Mouse (Mus musculus) G1E (cell line): ENCODE results near the gene Dnaaf3. TPM values are rescaled to one million over a fixed set of nuclear protein-coding genes. Genes with fewer than 3 reads are reported as not detected.

Experiments used
- ATAC-seq: 2 replicates; pipeline ENCODE4 v1.8.0; 2016; ENCODE audit warnings: mild to moderate bottlenecking; ENCODE audit not compliant: insufficient number of reproducible peaks, poor library complexity, low FRiP score, severe bottlenecking; ENCODE audit errors: extremely low read depth
- DNase-seq: peaks from one replicate; pipeline ENCODE4 v3.0.0; 2012; ENCODE audit warnings: low spot score
- H3K27me3 ChIP-seq: 2 replicates; pipeline ENCODE4 v1.6.1; 2012; ENCODE audit warnings: mild to moderate bottlenecking, low read length, inconsistent platforms; ENCODE audit not compliant: insufficient read depth
- H3K36me3 ChIP-seq: replicated peaks from 2 replicates; pipeline ENCODE3; 2012; ENCODE audit warnings: mild to moderate bottlenecking, inconsistent platforms
- H3K4me1 ChIP-seq: 2 replicates; pipeline ENCODE4 v1.6.1; 2012; ENCODE audit warnings: low read depth, low read length, inconsistent platforms, mixed read lengths; ENCODE audit not compliant: insufficient read depth
- H3K4me3 ChIP-seq: 2 replicates; pipeline ENCODE4 v1.5.1; 2012; ENCODE audit warnings: low read depth, mild to moderate bottlenecking, inconsistent platforms, low read length, moderate library complexity, mixed read lengths
- H3K9me3 ChIP-seq: replicated peaks from 2 replicates; pipeline ENCODE4 v1.6.1; 2012; ENCODE audit warnings: inconsistent platforms
- CTCF ChIP-seq: IDR thresholded peaks from 2 replicates; pipeline ENCODE4 v1.5.1; 2012; ENCODE audit warnings: low read depth, low read length, inconsistent platforms, mixed read lengths
- GATA1 ChIP-seq: IDR thresholded peaks from 2 replicates; pipeline ENCODE4 v1.6.1; 2012; ENCODE audit warnings: borderline replicate concordance, low read length, inconsistent platforms, mixed read lengths
- GATA2 ChIP-seq: IDR thresholded peaks from 2 replicates; pipeline ENCODE4 v1.6.1; 2012; ENCODE audit warnings: low read depth, low read length, inconsistent platforms, borderline replicate concordance
- POLR2AphosphoS5 ChIP-seq: IDR thresholded peaks from 2 replicates; pipeline ENCODE4 v1.6.1; 2012; ENCODE audit warnings: low read depth, low read length, inconsistent platforms; ENCODE audit not compliant: insufficient replicate concordance
- TAL1 ChIP-seq: conservative IDR thresholded peaks from 2 replicates; pipeline ENCODE4 v1.6.1; 2012; ENCODE audit warnings: low read depth, low read length, inconsistent platforms, mixed read lengths
- polyA plus RNA-seq: library from polyadenylated mRNA; stranded (reverse); fragments of >175 nt; gene quantifications from 2 replicates; pipeline ENCODE4 v1.2.3, GENCODE M21; 2012
- total RNA-seq, 2 experiments: library from RNA; stranded (forward) in 1 of 2; stranded (reverse) in 1 of 2; fragments of 200-1000 nt in 1 of 2; fragments of >200 nt in 1 of 2; fragmentation: Nextera tagmentation in 1 of 2; gene quantifications; 2 replicates each; pipeline ENCODE4 v1.2.3; 2014 to 2017

Gene Dnaaf3
- total and polyA plus RNA-seq, 3 experiments, result not detected

DNA sequence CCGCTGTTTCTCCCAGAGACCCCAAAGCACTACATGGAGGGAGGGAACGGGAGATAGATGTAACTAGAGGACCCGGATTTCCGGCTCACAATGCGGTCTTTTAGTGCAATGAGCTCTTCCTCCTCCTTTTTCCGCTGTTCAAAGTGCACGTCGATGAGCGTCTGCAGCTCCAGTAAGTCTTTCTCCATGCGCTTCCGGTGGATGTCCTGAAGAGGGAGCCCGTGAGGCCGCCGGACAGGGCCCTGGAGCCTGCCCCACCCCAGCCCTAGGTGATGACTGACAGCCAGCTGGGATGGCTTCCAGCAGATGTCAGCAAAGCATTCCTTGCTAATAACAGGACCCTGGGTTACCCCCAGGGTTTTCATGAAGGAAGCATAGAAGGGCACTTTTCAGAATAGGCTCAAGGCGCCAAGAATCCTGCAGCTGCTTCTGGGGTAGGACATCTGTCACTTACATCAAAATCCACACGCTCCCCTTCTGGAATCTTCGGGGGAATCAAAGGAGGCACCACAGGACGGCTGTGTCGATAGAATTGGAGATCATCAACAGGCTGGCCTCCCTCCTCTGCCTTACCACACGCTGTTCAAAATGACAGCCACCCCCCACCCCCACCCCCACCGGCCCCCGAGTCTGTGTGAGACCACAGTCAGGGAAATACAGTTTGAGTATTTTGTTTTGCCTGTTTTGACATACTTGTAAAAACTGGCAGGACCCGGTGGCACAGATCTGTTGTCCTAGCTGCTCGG lies 22.2 kb downstream of the Dnaaf3 start:
- Histone ChIP-seq H3K9me3 (no peaks in the 10 kb centered on the region; the same call in 1 of the 2 replicates), H3K36me3 (no peaks in the 10 kb centered on the region), H3K27me3 (peaks cover 21% of the 10 kb centered on the region), H3K4me3 (no peak overlapping the region), H3K4me1 (peaks cover 40% of the 10 kb centered on the region)
- DNase-seq, result peak; percentile 81
- 0 out of 2 replicates have a peak, but pooled peaks have one; percentile 43 for ATAC-seq
- TF ChIP-seq GATA1 (no peak), CTCF (peak; percentile 71), POLR2AphosphoS5 (no peak), GATA2 (no peak), TAL1 (no peak)

DNA sequence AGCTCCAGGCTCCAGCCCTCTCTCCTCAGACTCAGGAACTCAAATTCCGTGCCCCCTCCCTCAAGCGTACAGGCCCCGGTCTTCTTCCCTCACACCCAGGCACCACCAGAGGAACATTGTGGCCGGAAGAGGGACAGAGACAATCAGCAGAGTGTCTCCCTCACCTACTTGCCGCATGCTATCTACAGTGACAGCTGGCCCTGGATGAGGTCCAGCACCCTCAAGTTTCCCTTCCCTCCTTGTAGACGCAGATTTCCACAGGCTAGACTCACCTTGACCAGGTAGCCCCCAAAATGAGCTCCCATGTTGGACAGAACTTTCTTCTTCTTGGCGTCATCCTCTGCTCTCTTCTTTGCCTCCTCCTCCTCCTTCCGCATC lies 23.5 kb downstream of the Dnaaf3 start:
- ATAC-seq, result no peak
- Histone ChIP-seq H3K4me1 (peaks cover 53% of the 10 kb centered on the region), H3K4me3 (no peak overlapping the region)

DNA sequence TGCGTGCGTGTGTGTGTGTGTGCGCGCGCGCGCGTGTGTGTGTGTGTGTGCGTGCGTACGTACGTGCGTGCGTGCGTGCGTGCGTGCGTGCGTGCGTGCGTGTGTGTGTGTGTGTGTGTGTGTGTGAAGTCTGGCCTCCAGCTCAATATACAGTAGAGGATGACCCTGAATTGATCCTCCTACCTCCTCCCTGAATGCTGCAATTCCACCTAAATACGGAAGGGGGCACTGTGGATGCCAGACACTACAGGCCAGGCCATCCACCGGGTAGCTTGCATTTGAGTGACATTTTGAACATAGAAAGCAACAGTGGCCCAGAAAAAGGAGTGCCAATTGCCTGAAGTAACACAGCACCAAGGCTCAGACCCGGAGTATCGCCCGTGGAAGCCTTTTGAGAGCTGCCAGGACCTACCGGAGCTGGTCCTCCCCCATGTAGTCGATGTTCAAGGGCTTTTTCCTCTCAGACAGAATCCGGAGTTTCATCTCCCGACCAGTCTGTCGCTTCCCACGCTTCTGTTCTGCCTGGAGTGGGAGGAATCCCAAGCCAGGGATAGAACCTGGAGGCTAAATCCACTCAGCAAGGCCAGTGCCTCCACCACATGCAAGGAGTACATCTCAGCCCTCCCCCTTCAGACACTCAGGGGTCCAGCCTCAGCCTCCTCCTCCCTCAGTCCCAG lies 24.1 kb downstream of the Dnaaf3 start:
- ATAC-seq, result no peak
- Histone ChIP-seq H3K4me3 (no peak overlapping the region), H3K27me3 (peaks cover 12% of the 10 kb centered on the region; the same call in 1 of the 2 replicates), H3K9me3 (no peaks in the 10 kb centered on the region; the same call in 1 of the 2 replicates), H3K4me1 (peaks cover 53% of the 10 kb centered on the region), H3K36me3 (no peaks in the 10 kb centered on the region)
- no peak for DNase-seq
- TF ChIP-seq TAL1, result no peak

More for the DNA sequence above, 23.5 kb downstream of the Dnaaf3 start:
- H3K9me3 ChIP-seq, result no peaks in the 10 kb centered on the region; the same call in 1 of the 2 replicates
- H3K27me3 ChIP-seq, result peaks cover 12% of the 10 kb centered on the region
- DNase-seq, result no peak
- H3K36me3 ChIP-seq, result no peaks in the 10 kb centered on the region
- TF ChIP-seq POLR2AphosphoS5 (no peak), GATA2 (no peak), CTCF (no peak), TAL1 (no peak), GATA1 (no peak)

DNA sequence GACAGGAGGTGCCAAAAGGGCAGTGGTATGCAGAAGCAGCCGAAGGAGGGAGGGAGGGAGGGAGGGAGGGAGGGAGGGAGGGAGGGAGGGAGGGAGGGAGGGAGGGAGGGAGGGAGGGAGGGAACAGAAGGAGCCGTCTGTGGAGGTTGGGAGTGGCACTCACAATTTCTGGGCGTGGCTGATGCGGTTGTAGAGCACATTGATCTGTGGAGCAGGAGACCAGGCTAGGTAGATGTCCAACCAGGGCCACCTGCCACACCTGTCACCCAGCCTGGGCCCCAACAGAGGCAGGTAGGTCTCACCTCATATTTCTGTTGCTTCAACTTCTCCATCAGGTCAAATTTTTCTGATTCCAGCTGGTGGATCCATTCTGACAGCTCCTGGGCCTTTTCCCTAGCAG lies 25.0 kb downstream of the Dnaaf3 start:
- peaks cover 12% of the 10 kb centered on the region; the same call in 1 of the 2 replicates for H3K27me3 ChIP-seq
- H3K36me3 ChIP-seq, result no peaks in the 10 kb centered on the region
- no peak overlapping the region for H3K4me3 ChIP-seq
- no peaks in the 10 kb centered on the region; the same call in 1 of the 2 replicates for H3K9me3 ChIP-seq
- H3K4me1 ChIP-seq, result peaks cover 60% of the 10 kb centered on the region
- ATAC-seq, result no peak
- TF ChIP-seq TAL1 (no peak), GATA2 (no peak)
- peak; percentile 48 for DNase-seq

DNA sequence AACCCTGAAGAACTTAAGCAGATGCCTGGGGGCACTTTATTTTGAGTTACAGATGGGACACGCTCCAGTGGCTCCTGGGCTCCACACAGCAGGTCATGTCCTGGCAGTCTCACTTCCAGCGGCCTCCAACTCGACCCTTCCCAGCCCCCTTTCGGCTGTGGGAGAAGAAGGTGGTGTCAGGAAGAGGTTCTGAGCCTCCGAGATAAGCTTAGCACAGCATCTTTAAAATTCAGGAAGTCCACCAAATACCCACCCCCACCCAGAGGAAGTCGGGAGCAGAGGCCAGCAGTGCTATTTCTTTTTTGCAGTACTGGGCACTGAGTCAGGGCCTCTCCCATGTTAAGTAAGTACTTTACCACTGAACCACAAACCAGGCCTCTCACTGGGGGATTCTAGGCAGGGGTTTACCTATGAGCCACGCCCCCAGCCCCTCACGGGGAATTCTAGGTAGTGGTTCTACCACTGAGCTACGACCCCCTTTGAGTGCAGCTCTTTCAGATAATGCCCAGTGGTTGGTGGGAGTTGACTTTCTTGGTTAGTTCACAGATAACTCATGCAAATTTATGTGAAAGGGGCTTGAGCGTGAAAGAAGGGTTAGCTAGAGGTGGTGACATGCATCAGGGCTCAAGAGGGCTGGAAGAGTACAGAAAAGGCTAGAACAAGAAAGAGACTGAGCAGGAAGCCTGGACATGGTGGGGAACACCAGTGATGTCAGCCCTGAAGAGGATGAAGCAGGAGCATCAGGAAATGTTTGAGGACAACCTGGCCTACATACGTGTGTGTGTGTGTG lies 27.4 kb downstream of the Dnaaf3 start:
- DNase-seq (peak; percentile 81), ATAC-seq (peak; percentile 52)
- Histone ChIP-seq H3K4me1 (peaks cover 66% of the 10 kb centered on the region), H3K27me3 (no peaks in the 10 kb centered on the region), H3K36me3 (peaks cover 4% of the 10 kb centered on the region), H3K4me3 (peak overlapping the region; percentile 55; the same call in 1 of the 2 replicates), H3K9me3 (no peaks in the 10 kb centered on the region; the same call in 1 of the 2 replicates)
- TF ChIP-seq TAL1, result peak; percentile 50; the same call in 1 of the 2 replicates
- no peak for TF ChIP-seq CTCF
- no peak for TF ChIP-seq GATA1
- TF ChIP-seq POLR2AphosphoS5, result no peak
- no peak for TF ChIP-seq GATA2

DNA sequence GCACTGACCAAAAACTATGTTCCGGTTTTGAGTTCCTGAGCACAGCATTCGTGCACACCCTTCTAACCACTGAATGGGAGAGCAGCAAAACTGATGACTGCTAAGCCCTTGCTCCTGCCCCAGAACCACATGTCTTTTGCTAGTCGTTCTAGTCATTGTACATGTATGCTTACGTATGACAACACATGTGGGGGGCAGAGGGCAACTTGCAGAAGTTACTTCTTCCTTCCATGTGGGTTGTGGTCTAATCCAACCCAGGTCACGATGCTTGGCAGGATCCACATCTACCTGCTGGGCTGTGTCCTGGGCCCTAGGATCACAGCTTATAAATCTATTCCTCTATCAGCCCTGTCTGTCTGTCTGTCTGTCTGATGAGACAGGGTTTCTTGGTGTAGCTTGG lies 28.4 kb downstream of the Dnaaf3 start:
- no peak overlapping the region; the same call in 1 of the 2 replicates for H3K4me3 ChIP-seq
- no peak for ATAC-seq
- H3K4me1 ChIP-seq, result peaks cover 71% of the 10 kb centered on the region

More for the DNA sequence above, 28.4 kb downstream of the Dnaaf3 start:
- Histone ChIP-seq H3K9me3 (no peaks in the 10 kb centered on the region; the same call in 1 of the 2 replicates), H3K27me3 (no peaks in the 10 kb centered on the region), H3K36me3 (peaks cover 14% of the 10 kb centered on the region)
- no peak for DNase-seq
- TF ChIP-seq GATA2 (no peak), TAL1 (no peak), CTCF (no peak), POLR2AphosphoS5 (no peak), GATA1 (no peak)
